Mouse (Mus musculus): Measurements from ENCODE around the gene Bhmt2. TPM values are rescaled to one million over a fixed set of nuclear protein-coding genes. Genes with fewer than 3 reads are reported as not detected.
A peak's percentile ranks its signal among the peaks of the same experiment; 100 is the strongest.

Gene Bhmt2
- total and polyA plus RNA-seq, 2 experiments from 2014 or later, result 0.10 TPM; not detected in 1

- Histone ChIP-seq H3K4me2 (ENCODE audit: low read depth) (no peak overlapping the region), H3K27ac (ENCODE audit: low read depth, low read length) (no peak overlapping the region), H3K4me1 (ENCODE audit: insufficient read depth) (no peaks in the 10 kb centered on the region), H3K9ac (no peak overlapping the region), H3K27me3 (ENCODE audit: insufficient read depth, low read length) (no peaks in the 10 kb centered on the region), H3K4me3 (ENCODE audit: low read depth, low read length) (no peak overlapping the region), H3K36me3 (ENCODE audit: insufficient read depth) (no peaks in the 10 kb centered on the region), H3K9me3 (ENCODE audit: low read length) (no peaks in the 10 kb centered on the region)
- TF ChIP-seq CTCF (IDR thresholded peaks at IDR 0.05; ENCODE audit: low read depth), result no peak
- ATAC-seq (no peak), DNase-seq (no peak)
- WGBS, result 66% methylated on average over 4 of the region's 4 CpGs
Measured at GRCm38 (mm10) chr13:93685226-93685625, 11.1 kb upstream of the Bhmt2 start.

GRCm38 (mm10) chr13:93683336-93683735 is 9.2 kb upstream of the Bhmt2 start:
- H3K4me1 ChIP-seq (ENCODE audit: insufficient read depth), result no peaks in the 10 kb centered on the region
- H3K9me3 ChIP-seq (ENCODE audit: low read length), result no peaks in the 10 kb centered on the region
- ATAC-seq (no peak), DNase-seq (no peak)
- H3K36me3 ChIP-seq (ENCODE audit: insufficient read depth), result no peaks in the 10 kb centered on the region
- H3K27me3 ChIP-seq (ENCODE audit: insufficient read depth, low read length), result no peaks in the 10 kb centered on the region
- no peak overlapping the region for H3K4me2 ChIP-seq (ENCODE audit: low read depth)
- no peak overlapping the region for H3K27ac ChIP-seq (ENCODE audit: low read depth, low read length)
- no peak overlapping the region for H3K9ac ChIP-seq
- H3K4me3 ChIP-seq (ENCODE audit: low read depth, low read length), result no peak overlapping the region
- TF ChIP-seq CTCF (IDR thresholded peaks at IDR 0.05; ENCODE audit: low read depth), result no peak

- 78% methylated on average over 9 of the region's 9 CpGs for WGBS
- Histone ChIP-seq H3K4me2 (ENCODE audit: low read depth) (no peak overlapping the region), H3K27me3 (ENCODE audit: insufficient read depth, low read length) (no peaks in the 10 kb centered on the region), H3K9me3 (ENCODE audit: low read length) (no peaks in the 10 kb centered on the region), H3K9ac (no peak overlapping the region), H3K36me3 (ENCODE audit: insufficient read depth) (no peaks in the 10 kb centered on the region), H3K27ac (ENCODE audit: low read depth, low read length) (no peak overlapping the region), H3K4me3 (ENCODE audit: low read depth, low read length) (no peak overlapping the region), H3K4me1 (ENCODE audit: insufficient read depth) (no peaks in the 10 kb centered on the region)
- DNase-seq (no peak), ATAC-seq (no peak)
- TF ChIP-seq CTCF (IDR thresholded peaks at IDR 0.05; ENCODE audit: low read depth), result no peak
Measured at GRCm38 (mm10) chr13:93676864-93677263, 2.8 kb upstream of the Bhmt2 start.

- no peaks in the 10 kb centered on the region for H3K36me3 ChIP-seq (ENCODE audit: insufficient read depth)
- no peak for DNase-seq
- no peak overlapping the region for H3K4me3 ChIP-seq (ENCODE audit: low read depth, low read length)
- H3K9ac ChIP-seq, result no peak overlapping the region
- no peaks in the 10 kb centered on the region for H3K27me3 ChIP-seq (ENCODE audit: insufficient read depth, low read length)
- no peak for TF ChIP-seq CTCF (IDR thresholded peaks at IDR 0.05; ENCODE audit: low read depth)
- no peak overlapping the region for H3K4me2 ChIP-seq (ENCODE audit: low read depth)
- no peak overlapping the region for H3K27ac ChIP-seq (ENCODE audit: low read depth, low read length)
- 72% methylated on average over 2 of the region's 2 CpGs for WGBS
- H3K9me3 ChIP-seq (ENCODE audit: low read length), result no peaks in the 10 kb centered on the region
- no peak for ATAC-seq
- no peaks in the 10 kb centered on the region for H3K4me1 ChIP-seq (ENCODE audit: insufficient read depth)
Measured at GRCm38 (mm10) chr13:93673296-93673695, 806 bp downstream of the Bhmt2 start.

- Histone ChIP-seq H3K27me3 (ENCODE audit: insufficient read depth, low read length) (no peaks in the 10 kb centered on the region), H3K9ac (no peak overlapping the region), H3K4me3 (ENCODE audit: low read depth, low read length) (no peak overlapping the region), H3K4me2 (ENCODE audit: low read depth) (no peak overlapping the region), H3K4me1 (ENCODE audit: insufficient read depth) (no peaks in the 10 kb centered on the region), H3K9me3 (ENCODE audit: low read length) (no peaks in the 10 kb centered on the region), H3K27ac (ENCODE audit: low read depth, low read length) (no peak overlapping the region), H3K36me3 (ENCODE audit: insufficient read depth) (no peaks in the 10 kb centered on the region)
- no peak for DNase-seq
- TF ChIP-seq CTCF (IDR thresholded peaks at IDR 0.05; ENCODE audit: low read depth), result no peak
- WGBS, result 95% methylated on average over 4 of the region's 4 CpGs
- no peak for ATAC-seq
Measured at GRCm38 (mm10) chr13:93672371-93672770, 1.7 kb downstream of the Bhmt2 start.

- Histone ChIP-seq H3K9me3 (ENCODE audit: low read length) (no peaks in the 10 kb centered on the region), H3K27me3 (ENCODE audit: insufficient read depth, low read length) (no peaks in the 10 kb centered on the region), H3K4me2 (ENCODE audit: low read depth) (no peak overlapping the region), H3K4me3 (ENCODE audit: low read depth, low read length) (no peak overlapping the region), H3K4me1 (ENCODE audit: insufficient read depth) (no peaks in the 10 kb centered on the region), H3K27ac (ENCODE audit: low read depth, low read length) (no peak overlapping the region), H3K9ac (no peak overlapping the region), H3K36me3 (ENCODE audit: insufficient read depth) (no peaks in the 10 kb centered on the region)
- ATAC-seq, result peak; percentile 43
- 68% methylated on average over 4 of the region's 4 CpGs for WGBS
- no peak for TF ChIP-seq CTCF (IDR thresholded peaks at IDR 0.05; ENCODE audit: low read depth)
- DNase-seq, result peak; percentile 24
Measured at GRCm38 (mm10) chr13:93667586-93667985, 6.5 kb downstream of the Bhmt2 start.

- Histone ChIP-seq H3K4me2 (ENCODE audit: low read depth) (no peak overlapping the region), H3K9me3 (ENCODE audit: low read length) (no peaks in the 10 kb centered on the region), H3K36me3 (ENCODE audit: insufficient read depth) (no peaks in the 10 kb centered on the region), H3K9ac (no peak overlapping the region), H3K4me3 (ENCODE audit: low read depth, low read length) (no peak overlapping the region), H3K4me1 (ENCODE audit: insufficient read depth) (no peaks in the 10 kb centered on the region), H3K27ac (ENCODE audit: low read depth, low read length) (no peak overlapping the region), H3K27me3 (ENCODE audit: insufficient read depth, low read length) (no peaks in the 10 kb centered on the region)
- TF ChIP-seq CTCF (IDR thresholded peaks at IDR 0.05; ENCODE audit: low read depth), result no peak
- no peak for ATAC-seq
- 86% methylated on average over 5 of the region's 5 CpGs for WGBS
- no peak for DNase-seq
Measured at GRCm38 (mm10) chr13:93657941-93658340, 16.2 kb downstream of the Bhmt2 start.

GRCm38 (mm10) chr13:93653382-93653781 is 20.7 kb downstream of the Bhmt2 start:
- H3K9me3 ChIP-seq (ENCODE audit: low read length), result no peaks in the 10 kb centered on the region
- DNase-seq (no peak), ATAC-seq (no peak)
- no peak overlapping the region for H3K4me2 ChIP-seq (ENCODE audit: low read depth)
- no peaks in the 10 kb centered on the region for H3K36me3 ChIP-seq (ENCODE audit: insufficient read depth)
- H3K4me3 ChIP-seq (ENCODE audit: low read depth, low read length), result no peak overlapping the region
- H3K27me3 ChIP-seq (ENCODE audit: insufficient read depth, low read length), result no peaks in the 10 kb centered on the region
- no peaks in the 10 kb centered on the region for H3K4me1 ChIP-seq (ENCODE audit: insufficient read depth)
- WGBS, result 92% methylated on average over 6 of the region's 6 CpGs
- H3K9ac ChIP-seq, result no peak overlapping the region
- TF ChIP-seq CTCF (IDR thresholded peaks at IDR 0.05; ENCODE audit: low read depth), result no peak
- H3K27ac ChIP-seq (ENCODE audit: low read depth, low read length), result no peak overlapping the region
